Mouse (Mus musculus): ENCODE data around the gene Zfp30. TPM values are rescaled to one million over a fixed set of nuclear protein-coding genes. Genes with fewer than 3 reads are reported as not detected.
A peak's percentile ranks its signal among the peaks of the same experiment; 100 is the strongest.

Gene Zfp30
- polyA plus RNA-seq, 1 experiment from 2014 or later, result 4.6 TPM

GRCm38 (mm10) chr7:29836816-29837215 lies 53.0 kb downstream of the Zfp30 start:
- H3K4me1 ChIP-seq, result no peaks in the 10 kb centered on the region
- no peak for ATAC-seq (ENCODE audit: extremely low read depth, insufficient number of reproducible peaks, low FRiP score, low TSS enrichment)
- 90% methylated on average over 1 of the region's 1 CpGs for WGBS
- H3K9me3 ChIP-seq, result no peaks in the 10 kb centered on the region; the same call in 1 of the 2 replicates
- no peak overlapping the region for H3K27ac ChIP-seq (replicated peaks)
- H3K4me3 ChIP-seq, result no peak overlapping the region
- H3K36me3 ChIP-seq, result peaks cover 23% of the 10 kb centered on the region
- H3K4me2 ChIP-seq, result no peak overlapping the region
- H3K9ac ChIP-seq, result no peak overlapping the region
- no peaks in the 10 kb centered on the region for H3K27me3 ChIP-seq (replicated peaks)

GRCm38 (mm10) chr7:29839256-29839655 lies 55.5 kb downstream of the Zfp30 start:
- peaks cover 9% of the 10 kb centered on the region; the same call in 1 of the 2 replicates for H3K36me3 ChIP-seq
- WGBS, result 73% methylated on average over 3 of the region's 3 CpGs

GRCm38 (mm10) chr7:29842105-29842504 lies 58.3 kb downstream of the Zfp30 start:
- H3K36me3 ChIP-seq, result peaks cover 35% of the 10 kb centered on the region
- no peak overlapping the region for H3K27ac ChIP-seq (replicated peaks)
- H3K9ac ChIP-seq, result no peak overlapping the region
- 75% methylated on average over 1 of the region's 1 CpGs for WGBS
- H3K27me3 ChIP-seq (replicated peaks), result no peaks in the 10 kb centered on the region
- H3K4me1 ChIP-seq, result no peaks in the 10 kb centered on the region
- no peak overlapping the region for H3K4me3 ChIP-seq
- no peak for ATAC-seq (ENCODE audit: extremely low read depth, insufficient number of reproducible peaks, low FRiP score, low TSS enrichment)
- H3K4me2 ChIP-seq, result no peak overlapping the region
- no peaks in the 10 kb centered on the region for H3K9me3 ChIP-seq

More at GRCm38 (mm10) chr7:29839256-29839655, 55.5 kb downstream of the Zfp30 start:
- no peak overlapping the region for H3K4me3 ChIP-seq
- no peak overlapping the region for H3K27ac ChIP-seq (replicated peaks)
- H3K27me3 ChIP-seq (replicated peaks), result no peaks in the 10 kb centered on the region
- H3K9ac ChIP-seq, result no peak overlapping the region
- ATAC-seq (ENCODE audit: extremely low read depth, insufficient number of reproducible peaks, low FRiP score, low TSS enrichment), result no peak
- no peak overlapping the region for H3K4me2 ChIP-seq
- no peaks in the 10 kb centered on the region; the same call in 1 of the 2 replicates for H3K9me3 ChIP-seq
- no peaks in the 10 kb centered on the region for H3K4me1 ChIP-seq

MicroRNA genes within 50 kb of the gene (microRNA counts, 519-probe panel; counts per million panel counts)
- 209 counts per million, percentile 61 among the panel's probes with 10 or more counts for microRNA mmu-miR-1964

Small RNAs within 50 kb of the gene (microRNA-seq; reads per million reads assigned to microRNA genes)
- gene Mir1964, result 3.5 reads per million, percentile 14 among the genes with 10 or more reads in this experiment

Other genes starting within 250 kb of the Zfp30 start
- not detected in 2 replicates for gene Catsperg2, start 57.0 kb upstream of the Zfp30 start, polyA plus RNA-seq (2015; fragmentation: Nextera tagmentation; extraction: Ambion mirVana)
- 7.2 and 7.3 TPM in 2 replicates for gene Zfp84, start 15.4 kb upstream of the Zfp30 start, polyA plus RNA-seq (2015; fragmentation: Nextera tagmentation; extraction: Ambion mirVana)
- 9.1 and 9.3 TPM in 2 replicates for gene Zfp790, start 32.1 kb downstream of the Zfp30 start, polyA plus RNA-seq (2015; fragmentation: Nextera tagmentation; extraction: Ambion mirVana)
- 1.7 and 1.9 TPM in 2 replicates for gene Zfp940, start 69.7 kb downstream of the Zfp30 start, polyA plus RNA-seq (2015; fragmentation: Nextera tagmentation; extraction: Ambion mirVana)
- 3.0 and 3.2 TPM in 2 replicates for gene Zfp420, start 76.0 kb downstream of the Zfp30 start, polyA plus RNA-seq (2015; fragmentation: Nextera tagmentation; extraction: Ambion mirVana)
- gene Zfp27, start 122.6 kb downstream of the Zfp30 start, polyA plus RNA-seq (2015; fragmentation: Nextera tagmentation; extraction: Ambion mirVana), result 5.8 and 6.1 TPM in 2 replicates
- gene Zfp383, start 124.2 kb downstream of the Zfp30 start, polyA plus RNA-seq (2015; fragmentation: Nextera tagmentation; extraction: Ambion mirVana), result 3.2 and 3.3 TPM in 2 replicates
- 7.2 TPM in 2 replicates for gene Zfp74, start 170.1 kb downstream of the Zfp30 start, polyA plus RNA-seq (2015; fragmentation: Nextera tagmentation; extraction: Ambion mirVana)
- 17.2 and 20.2 TPM in 2 replicates for gene Zfp568, start 200.0 kb downstream of the Zfp30 start, polyA plus RNA-seq (2015; fragmentation: Nextera tagmentation; extraction: Ambion mirVana)

Measured in heart, embryonic 13.5 days (tissue).